Mouse (Mus musculus) liver, postnatal 0 days (tissue): ENCODE results near the gene Cnst. TPM values are rescaled to one million over a fixed set of nuclear protein-coding genes. Genes with fewer than 3 reads are reported as not detected.

Source experiments
- ATAC-seq: fragments of 200-750 bp; cut with Nextera tagmentation; 2 replicates; pipeline ENCODE4 v1.8.0; 2017; ENCODE audit warnings: mild to moderate bottlenecking, moderate library complexity
- DNase-seq: peaks from one replicate; pipeline ENCODE4 v3.0.0-alpha.2; 2016
- H3K27ac ChIP-seq: fragments of 300-500 bp; sonication (generic); 2 replicates; pipeline ENCODE4 v1.5.1; 2014; ENCODE audit warnings: antibody characterized with exemption, moderate library complexity, mild to moderate bottlenecking, low read depth
- H3K27me3 ChIP-seq: fragments of 300-500 bp; sonication (generic); 2 replicates; pipeline ENCODE4 v1.6.1; 2014; ENCODE audit warnings: low read length, control low read depth, mixed read lengths; ENCODE audit not compliant: insufficient read depth
- H3K36me3 ChIP-seq: fragments of 300-500 bp; sonication (generic); replicated peaks from 2 replicates; pipeline ENCODE4 v1.6.1; 2014; ENCODE audit warnings: mild to moderate bottlenecking, control low read depth, low read length, moderate library complexity, mixed read lengths; ENCODE audit not compliant: insufficient read depth
- H3K4me1 ChIP-seq: fragments of 300-500 bp; sonication (generic); 2 replicates; pipeline ENCODE4 v1.6.1; 2014; ENCODE audit warnings: antibody characterized with exemption, mild to moderate bottlenecking, control low read depth; ENCODE audit not compliant: insufficient read depth
- H3K4me2 ChIP-seq: fragments of 300-500 bp; sonication (generic); 2 replicates; pipeline ENCODE4 v1.6.1; 2014; ENCODE audit warnings: low read depth, mild to moderate bottlenecking, low read length, moderate library complexity, mixed read lengths
- H3K4me3 ChIP-seq: fragments of 300-500 bp; sonication (generic); 2 replicates; pipeline ENCODE4 v1.5.1; 2014; ENCODE audit warnings: low read depth, low read length
- H3K9ac ChIP-seq: fragments of 300-500 bp; sonication (generic); replicated peaks from 2 replicates; pipeline ENCODE4 v1.6.1; 2014; ENCODE audit warnings: mild to moderate bottlenecking, moderate library complexity
- H3K9me3 ChIP-seq: fragments of 300-500 bp; sonication (generic); 2 replicates; pipeline ENCODE4 v1.6.1; 2016; ENCODE audit warnings: mild to moderate bottlenecking, control low read depth, low read length, mixed read lengths
- CTCF ChIP-seq: sonication (generic); IDR thresholded peaks from 2 replicates; pipeline ENCODE4 v1.5.1; 2016; ENCODE audit warnings: antibody characterized with exemption, low read depth
- EP300 ChIP-seq: IDR thresholded peaks from 2 replicates; pipeline ENCODE4 v1.6.1; 2016; ENCODE audit warnings: antibody characterized with exemption, low read depth, mild to moderate bottlenecking
- WGBS: fragments of 180-500 bp; shearing (Covaris S2); extraction: QIAGEN DNeasy Blood & Tissue Kit; methylation state at CpG from one replicate; pipeline ENCODE4 v1.1.7; 2014; ENCODE audit not compliant: insufficient replicate concordance; 5-methylcytosine and 5-hydroxymethylcytosine counted together
- polyA plus RNA-seq: library from polyadenylated mRNA; unstranded; fragments of >200 nt; fragmentation: Nextera tagmentation; extraction: Ambion mirVana; gene quantifications from 2 replicates; pipeline ENCODE4 v1.2.1, GENCODE M21; 2015

Gene Cnst
- polyA plus RNA-seq, 1 experiment from 2014 or later: 5.8 TPM

GRCm38 (mm10) chr1:179668836-179669537 lies 122.8 kb downstream of the Cnst start:
- DNase-seq: no peak
- WGBS: 19% methylated on average over 12 of the region's 12 CpGs
- TF ChIP-seq EP300: no peak
- TF ChIP-seq CTCF: no peak; the same call in 1 of the 2 replicates
- Histone ChIP-seq H3K4me3 (peak overlapping the region; percentile 80), H3K27ac (no peak overlapping the region), H3K4me2 (peak overlapping the region; percentile 97), H3K9ac (peak overlapping the region; percentile 72), H3K27me3 (peaks cover 4% of the 10 kb centered on the region), H3K36me3 (peaks cover 5% of the 10 kb centered on the region; the same call in 1 of the 2 replicates), H3K9me3 (no peaks in the 10 kb centered on the region), H3K4me1 (peaks cover 3% of the 10 kb centered on the region; the same call in 1 of the 2 replicates)
- ATAC-seq: no peak

- Histone ChIP-seq H3K4me3 (no peak overlapping the region), H3K4me2 (no peak overlapping the region), H3K27me3 (no peaks in the 10 kb centered on the region), H3K4me1 (no peaks in the 10 kb centered on the region), H3K36me3 (peaks cover 11% of the 10 kb centered on the region), H3K9me3 (no peaks in the 10 kb centered on the region), H3K9ac (no peak overlapping the region), H3K27ac (no peak overlapping the region)
- DNase-seq (no peak), ATAC-seq (no peak)
- WGBS: 74% methylated on average over 3 of the region's 3 CpGs
- no peak for TF ChIP-seq EP300
Observed at GRCm38 (mm10) chr1:179674355-179674754, 128.2 kb downstream of the Cnst start.

- Histone ChIP-seq H3K9me3 (no peaks in the 10 kb centered on the region), H3K27me3 (no peaks in the 10 kb centered on the region), H3K4me3 (no peak overlapping the region), H3K4me1 (no peaks in the 10 kb centered on the region), H3K27ac (no peak overlapping the region), H3K9ac (no peak overlapping the region), H3K36me3 (peaks cover 11% of the 10 kb centered on the region), H3K4me2 (no peak overlapping the region)
- 88% methylated on average over 2 of the region's 2 CpGs for WGBS
- no peak for DNase-seq
- TF ChIP-seq CTCF (no peak), EP300 (no peak)
- no peak for ATAC-seq
Observed at GRCm38 (mm10) chr1:179677031-179677430, 130.9 kb downstream of the Cnst start.

Other genes starting within 250 kb of the Cnst start
- gene Smyd3, start 28.3 kb upstream of the Cnst start, polyA plus RNA-seq: 5.0 and 5.1 TPM in 2 replicates
- gene Tfb2m, start 103 bp upstream of the Cnst start, polyA plus RNA-seq: 16.3 and 17.6 TPM in 2 replicates
- 9.0 and 9.9 TPM in 2 replicates for gene Sccpdh, start 121.8 kb downstream of the Cnst start, polyA plus RNA-seq
- not detected in 2 replicates for gene Kif28, start 198.9 kb downstream of the Cnst start, polyA plus RNA-seq